Mouse (Mus musculus): ENCODE data around the gene Ncf1. TPM values are rescaled to one million over a fixed set of nuclear protein-coding genes. Genes with fewer than 3 reads are reported as not detected.

Ncf1 gene
- polyA plus RNA-seq, 1 experiment = 30.3 TPM

DNA sequence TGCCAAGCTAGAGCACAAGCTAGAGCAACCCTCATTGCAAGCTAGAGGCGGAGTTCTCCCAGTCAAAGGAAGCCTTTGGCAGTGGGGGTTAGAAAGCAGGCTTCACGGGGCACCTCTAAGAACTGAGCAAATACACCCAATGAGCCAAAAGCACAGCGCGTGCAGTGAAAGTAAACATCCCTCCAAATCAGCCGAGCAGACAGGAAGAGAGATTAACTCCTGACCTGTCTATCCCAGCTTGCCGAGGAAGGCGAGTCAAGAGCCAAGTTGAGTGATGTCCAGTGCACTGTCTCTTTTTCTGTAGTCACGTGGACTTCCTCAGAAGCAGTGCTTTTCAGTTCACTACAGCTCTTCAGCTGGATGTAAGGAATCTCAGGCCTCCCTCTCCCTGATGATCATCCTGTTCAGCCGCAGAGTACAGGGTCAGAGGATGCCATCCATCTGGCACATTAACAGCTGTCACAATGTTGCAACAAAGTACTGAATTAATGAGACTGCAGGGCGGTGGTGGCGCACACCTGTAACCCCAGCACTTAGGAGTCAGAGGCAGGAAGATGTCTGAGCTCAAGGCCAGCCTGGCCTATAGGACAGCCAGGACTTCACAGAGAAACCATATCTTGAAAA, 19.4 kb downstream of the Ncf1 start:
- DNase-seq (ENCODE audit: low spot score) = no peak

DNA sequence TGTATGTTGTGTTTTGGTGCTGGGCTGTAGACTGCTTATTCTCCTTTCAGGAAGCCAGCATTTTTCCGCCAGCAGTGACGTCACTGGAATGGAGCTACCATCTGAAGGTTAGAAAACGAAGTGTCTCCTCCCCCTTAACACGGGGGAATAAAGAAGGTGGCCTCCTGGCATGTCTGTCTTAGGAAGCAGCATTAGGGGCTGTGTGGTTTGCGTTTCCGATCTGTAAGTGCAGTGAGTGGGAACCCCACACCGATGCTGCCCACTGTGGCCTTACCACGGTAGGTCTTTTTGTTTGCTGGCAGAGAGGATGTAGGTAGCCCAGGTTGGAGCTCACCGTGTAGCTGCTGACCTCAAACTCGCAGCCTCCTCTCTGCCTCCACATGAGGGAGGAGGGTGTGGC, 22.7 kb downstream of the Ncf1 start:
- no peak for DNase-seq (ENCODE audit: low spot score)

DNA sequence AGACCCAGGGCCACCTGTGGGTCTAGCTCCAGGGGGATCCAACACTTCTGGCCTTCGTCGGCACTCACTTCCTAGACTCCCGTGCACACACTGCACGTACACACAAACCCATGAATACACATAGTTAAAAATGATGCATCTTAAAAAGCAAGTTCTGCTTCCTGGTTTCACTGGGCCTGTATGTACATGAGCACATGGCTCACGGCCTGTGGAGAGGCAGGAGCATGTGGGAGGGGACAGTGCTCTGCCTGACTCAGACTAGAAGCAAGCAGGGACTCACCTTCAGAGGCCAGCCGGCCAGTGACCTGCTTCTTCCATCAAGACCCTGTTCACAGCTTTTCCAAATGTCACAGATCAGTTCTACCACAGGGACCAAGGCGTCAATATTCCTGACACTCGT, 35.8 kb downstream of the Ncf1 start:
- DNase-seq (ENCODE audit: low spot score) = no peak

DNA sequence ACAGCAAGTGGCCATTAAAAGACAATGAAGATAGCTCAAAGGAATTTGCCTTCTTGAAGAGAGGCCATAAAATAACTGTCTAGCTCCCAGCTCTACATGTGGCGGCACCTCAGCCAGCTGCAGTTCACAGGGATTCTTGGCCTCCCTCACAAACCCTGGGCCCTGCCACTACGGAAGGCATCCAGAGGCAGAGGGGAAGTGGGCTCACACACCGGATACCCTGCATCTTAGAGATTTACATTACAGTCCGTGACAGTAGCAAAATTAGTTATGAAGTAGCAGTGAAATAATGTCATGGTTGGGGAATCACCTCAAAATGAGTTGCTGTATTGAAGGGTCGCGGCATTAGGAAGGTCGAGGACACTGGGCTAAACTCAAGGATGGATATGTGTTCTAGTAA, 40.9 kb downstream of the Ncf1 start:
- no peak for DNase-seq (ENCODE audit: low spot score)

DNA sequence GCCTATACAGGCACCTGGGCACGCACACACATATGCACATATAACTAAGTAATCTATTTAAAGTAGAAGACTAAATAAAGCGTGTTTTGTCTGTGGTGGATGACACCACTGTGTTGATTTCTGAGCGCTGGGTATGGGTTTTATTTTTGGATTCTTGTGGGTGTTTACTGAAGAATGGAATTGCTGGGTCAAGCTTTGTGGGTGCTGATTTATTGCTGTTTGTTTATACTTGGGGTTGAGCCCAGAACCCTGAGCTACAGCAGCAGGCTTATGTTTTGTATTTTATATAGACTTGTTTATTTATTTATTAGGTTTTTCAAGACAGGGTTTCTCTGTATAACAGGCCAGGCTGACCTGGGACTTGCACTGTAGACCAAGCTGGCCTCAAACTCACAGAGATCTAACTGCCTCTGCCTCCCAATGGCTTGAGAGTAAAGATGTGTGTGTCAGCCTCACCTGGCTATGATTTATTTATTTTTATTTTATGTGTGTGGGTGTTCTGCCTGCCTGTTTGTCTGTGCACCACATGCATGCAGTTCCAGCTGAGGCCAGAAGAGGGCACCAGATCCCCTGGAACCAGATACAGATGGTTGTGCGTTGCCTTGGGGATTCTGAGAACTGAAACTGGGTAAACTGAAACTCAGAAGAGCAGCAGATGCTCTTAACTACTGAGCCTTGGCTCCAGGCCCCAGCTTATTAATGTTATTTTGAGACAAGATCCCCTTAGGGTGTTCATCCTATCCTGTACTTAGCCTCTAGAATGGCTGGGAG, 42.3 kb downstream of the Ncf1 start:
- DNase-seq (ENCODE audit: low spot score) = no peak

DNA sequence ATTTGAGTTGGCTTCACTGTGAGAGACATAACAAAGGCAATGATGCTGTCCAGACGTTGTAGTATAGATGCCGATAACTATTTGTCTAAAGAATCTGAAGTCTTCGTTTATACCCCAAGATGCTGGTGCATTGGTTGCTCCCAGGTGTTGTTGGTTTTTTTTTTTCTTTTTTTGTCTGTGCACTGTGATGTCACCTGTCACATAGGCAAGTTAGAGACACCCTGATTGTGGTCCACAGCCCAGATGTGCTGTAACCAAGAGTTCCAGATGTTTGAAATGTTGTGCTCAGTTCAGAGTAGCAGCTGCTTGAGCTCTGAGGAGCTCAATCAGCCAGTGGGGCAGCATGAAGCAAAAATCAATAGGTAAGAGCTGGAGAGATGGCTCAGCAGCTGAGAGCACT, 43.4 kb downstream of the Ncf1 start:
- DNase-seq (ENCODE audit: low spot score) = no peak

DNA sequence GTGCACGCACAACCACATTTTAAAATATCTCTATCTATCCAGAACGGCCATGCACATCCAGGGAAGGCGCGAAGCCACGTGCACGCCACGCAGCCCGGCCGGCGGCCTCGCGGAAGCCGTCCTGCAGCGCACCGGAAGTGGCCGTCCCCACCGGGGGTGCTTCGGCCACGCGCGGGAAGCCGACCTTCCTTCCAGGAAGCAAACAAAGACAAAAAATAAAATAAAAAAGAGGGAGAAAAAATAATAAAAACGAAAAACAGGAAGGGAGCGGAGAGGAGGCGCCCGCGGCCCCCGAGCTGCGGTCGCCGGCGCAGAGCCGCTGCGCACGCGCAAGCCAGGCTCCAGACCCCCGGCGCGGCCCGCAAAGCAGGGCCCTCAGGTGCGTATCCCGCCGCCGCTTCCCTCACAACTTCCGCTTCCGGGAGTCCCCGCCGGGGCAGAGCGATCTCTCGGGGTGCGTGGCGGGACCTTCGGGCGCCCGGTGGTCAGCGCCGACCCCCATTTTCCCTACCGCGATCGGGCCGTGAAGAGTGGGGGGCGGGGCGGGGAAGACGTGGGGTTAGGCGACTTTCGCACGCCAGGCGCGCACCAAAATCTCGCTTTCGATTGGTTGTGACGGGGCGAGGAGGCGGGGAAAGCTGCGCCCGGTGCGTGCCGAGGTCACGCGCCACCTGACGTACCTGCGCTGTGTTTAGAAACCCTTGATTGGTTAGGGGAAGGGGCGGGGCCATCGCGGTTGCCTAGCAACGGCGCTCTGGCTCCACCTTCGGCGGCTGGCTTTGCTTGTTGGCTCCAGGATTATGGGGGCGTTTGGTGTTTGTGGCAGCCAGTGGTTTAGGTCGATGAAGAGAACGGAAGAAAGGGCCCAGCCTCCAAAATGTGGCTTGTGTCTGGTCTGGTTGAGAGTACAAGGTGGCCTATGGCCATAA, 45.3 kb downstream of the Ncf1 start, which contains the start of gene Gtf2ird2:
Gene Gtf2ird2 (plus strand): TSS at position 140 of the 929 bp plus-strand sequence.
- peak; percentile 94 for DNase-seq (ENCODE audit: low spot score)

DNA sequence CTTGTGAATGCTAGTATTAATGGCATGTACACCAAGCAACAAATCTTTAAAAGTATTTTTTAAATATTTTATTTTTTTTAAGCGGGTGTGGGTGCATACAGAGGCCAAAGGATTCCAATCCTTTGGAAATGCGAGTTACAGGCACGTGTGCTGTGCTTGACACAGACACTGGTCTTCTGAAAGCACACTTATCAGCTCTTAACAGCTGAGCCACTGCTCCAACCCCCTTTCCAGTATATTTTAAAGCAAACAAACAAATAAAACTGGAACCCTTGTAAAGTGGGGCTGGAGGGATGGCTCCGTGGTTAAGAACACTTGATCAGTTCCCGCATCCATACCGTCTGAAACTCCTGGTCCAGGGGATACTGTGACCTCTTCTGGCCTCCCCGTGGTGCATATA, 46.3 kb downstream of the Ncf1 start:
- no peak for DNase-seq (ENCODE audit: low spot score)

DNA sequence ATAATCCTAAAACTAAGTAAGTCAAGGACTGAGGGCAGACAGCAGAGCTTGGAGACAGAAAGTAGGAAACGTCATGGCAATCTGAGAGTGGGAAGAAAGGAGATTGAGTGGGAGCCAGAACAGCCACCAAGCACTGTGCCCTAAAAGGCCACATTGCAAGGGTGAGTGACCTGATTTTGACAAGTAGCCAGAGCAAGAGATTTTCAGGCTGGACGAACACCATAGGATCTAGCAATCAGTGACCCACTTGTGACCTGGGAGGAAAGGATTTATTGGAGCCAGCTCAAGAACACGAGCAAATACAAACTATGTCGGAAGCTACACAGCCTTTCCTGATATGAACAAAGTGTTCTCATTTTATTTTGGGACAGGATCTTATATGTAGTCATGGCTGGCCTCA, 46.7 kb downstream of the Ncf1 start:
- no peak for DNase-seq (ENCODE audit: low spot score)

DNA sequence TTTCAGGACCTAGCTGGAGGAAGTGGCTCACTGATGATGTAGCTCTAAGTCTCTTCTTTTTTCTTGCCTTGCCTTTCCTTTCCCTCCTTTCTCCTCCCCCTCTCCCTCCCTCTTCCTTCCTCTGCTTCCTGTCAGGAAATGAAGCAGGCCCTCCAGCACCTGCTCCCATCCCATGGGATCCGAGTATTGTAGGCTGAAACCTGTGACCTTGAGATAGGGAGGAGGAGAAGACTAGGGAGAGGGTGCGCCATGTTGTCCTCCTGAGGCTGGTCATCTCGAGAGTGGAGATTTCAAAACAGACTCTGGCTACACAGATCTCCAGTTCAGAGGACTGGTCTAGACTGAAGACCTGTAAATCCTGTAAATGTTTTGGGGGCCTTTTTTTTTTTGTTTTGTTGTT, 47.3 kb downstream of the Ncf1 start:
- DNase-seq (ENCODE audit: low spot score) = no peak

DNA sequence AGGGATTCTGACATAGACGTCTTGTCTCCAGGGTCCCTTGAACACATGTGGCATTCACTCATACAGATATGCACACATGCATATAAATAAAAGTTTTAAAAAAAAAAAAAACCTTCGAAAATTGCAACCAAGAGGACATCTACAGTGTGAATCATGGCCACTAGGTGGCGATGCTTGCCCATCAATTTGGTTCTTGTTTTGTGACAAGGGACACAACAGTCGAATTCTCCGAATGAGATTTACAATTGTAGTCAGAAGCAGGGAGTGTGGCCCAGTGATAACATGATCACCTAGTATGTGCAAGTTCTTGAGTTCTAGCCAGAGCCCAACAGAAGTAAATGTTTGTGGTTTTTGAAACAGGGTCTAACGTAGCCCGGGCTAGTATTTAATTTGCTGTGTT, 49.6 kb downstream of the Ncf1 start:
- DNase-seq (ENCODE audit: low spot score) = no peak

DNA sequence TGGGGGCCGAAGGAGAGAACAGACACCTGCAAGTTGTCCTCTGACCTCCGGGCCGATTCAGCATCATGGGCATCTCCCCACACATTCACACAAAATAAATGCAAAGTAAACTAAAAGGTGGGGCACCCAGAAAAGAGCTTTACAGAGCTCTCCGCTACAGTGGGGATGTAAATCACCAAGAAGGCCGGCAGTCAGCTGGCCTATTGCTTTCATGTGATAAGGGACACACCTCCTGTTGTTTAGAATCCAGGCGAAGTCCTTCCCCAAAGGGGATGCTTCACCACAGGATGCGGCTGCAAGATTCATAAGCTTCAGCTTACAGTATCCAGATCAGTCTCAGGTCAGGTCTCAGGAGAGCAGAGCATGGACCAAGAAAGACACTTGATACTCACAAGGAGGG, 50.9 kb downstream of the Ncf1 start:
- DNase-seq (ENCODE audit: low spot score) = no peak

DNA sequence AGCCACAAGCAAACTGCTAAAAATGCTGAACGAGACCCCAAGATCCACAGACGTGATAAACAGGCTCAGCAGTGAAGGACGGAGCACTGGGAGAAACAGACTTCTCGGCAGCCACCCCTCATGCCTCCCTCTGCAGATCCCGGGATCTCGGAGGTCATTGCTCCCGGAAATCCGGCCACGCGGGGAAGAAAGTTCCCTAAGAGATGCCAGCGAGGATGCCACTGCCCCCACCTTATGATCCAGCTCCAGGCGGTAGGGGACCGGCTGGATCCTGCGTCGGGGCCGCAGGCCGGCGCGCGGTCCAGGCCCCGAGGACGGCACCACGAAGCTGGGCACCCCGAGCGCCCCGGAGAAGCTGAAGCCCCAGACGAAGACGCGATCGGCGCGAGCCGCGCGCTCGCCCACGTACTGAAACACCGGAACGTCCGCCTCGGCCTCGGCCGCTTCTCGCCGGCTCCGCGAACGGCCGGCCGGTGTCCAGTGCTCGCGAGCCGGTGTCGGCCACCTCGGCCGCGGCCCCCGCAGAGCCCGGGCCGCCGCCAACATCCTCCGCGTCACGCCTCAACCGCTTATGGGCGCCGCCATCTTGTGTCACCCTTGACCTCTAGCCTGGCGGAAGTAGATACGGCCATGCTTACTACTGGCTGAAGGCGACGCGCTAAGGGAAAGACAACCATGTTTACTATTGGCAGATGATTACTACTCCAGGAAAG, 53.1 kb downstream of the Ncf1 start, which contains the start of gene Rcc1l:
Gene Rcc1l (minus strand): TSS at position 606 of the 713 bp plus-strand sequence.
- DNase-seq (ENCODE audit: low spot score) = peak; percentile 68

DNA sequence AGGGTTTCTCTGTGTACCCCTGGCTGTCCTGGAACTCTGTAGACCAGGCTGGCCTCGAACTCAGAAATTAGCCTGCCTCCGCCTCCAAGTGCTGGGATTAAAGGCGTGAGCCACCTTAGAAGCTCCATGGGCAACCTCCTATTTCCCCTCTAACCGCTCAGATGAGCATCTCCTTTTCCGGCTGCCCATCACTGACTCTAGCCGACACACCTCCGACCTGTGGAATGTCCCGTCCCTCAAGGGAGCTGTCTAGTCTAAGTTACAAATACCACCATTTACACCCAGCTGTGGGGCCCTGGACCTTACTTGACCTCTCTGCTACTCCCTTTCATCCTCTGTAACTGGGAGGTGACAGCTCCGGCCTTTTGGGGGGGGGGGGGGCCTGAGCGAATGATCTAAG, 53.7 kb downstream of the Ncf1 start:
- DNase-seq (ENCODE audit: low spot score) = no peak

DNA sequence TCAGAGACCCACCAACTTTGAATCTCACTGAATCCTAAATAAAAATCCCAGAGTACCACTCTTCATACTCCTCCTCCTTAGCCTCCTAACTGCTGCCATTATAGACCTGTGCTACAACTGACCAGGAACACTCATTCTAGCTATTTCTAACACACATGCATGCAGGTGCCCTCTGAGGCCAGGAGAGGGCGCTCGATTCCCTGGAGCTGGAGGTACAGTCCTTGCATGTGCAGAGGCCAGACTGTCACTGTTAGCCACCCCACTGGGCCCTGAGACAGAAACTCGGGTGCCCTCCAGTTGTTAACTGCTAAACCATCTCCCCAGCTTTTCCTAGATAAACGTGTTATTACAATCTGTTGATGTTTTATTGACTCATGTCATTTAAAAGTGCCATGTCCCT, 56.2 kb downstream of the Ncf1 start:
- DNase-seq (ENCODE audit: low spot score) = no peak

DNA sequence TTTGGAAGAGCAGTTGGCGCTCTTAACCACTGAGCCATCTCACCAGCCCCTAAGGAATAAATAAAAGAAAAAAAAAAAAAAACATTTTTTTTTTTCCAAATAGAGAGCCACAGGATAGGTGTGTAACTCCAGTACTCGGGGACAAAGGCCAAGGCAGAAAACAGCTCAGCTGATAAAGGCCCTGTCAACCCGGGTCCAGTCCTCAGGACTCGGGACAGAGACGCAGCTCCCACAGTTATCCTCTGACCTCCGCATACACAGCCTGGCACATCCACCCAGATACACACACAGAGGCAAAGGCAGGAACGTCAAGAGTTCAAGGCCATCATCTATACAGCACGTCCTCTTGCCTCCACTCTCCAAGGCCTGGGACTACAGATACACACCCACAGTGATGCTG, 59.3 kb downstream of the Ncf1 start:
- DNase-seq (ENCODE audit: low spot score) = no peak

Other genes with a start within 250 kb of the Ncf1 start
- gene Castor2, start 129.9 kb downstream of the Ncf1 start, polyA plus RNA-seq (2012; rRNA removed) = 6.5 and 10.3 TPM in 2 replicates
- gene Rcc1l, start 52.9 kb downstream of the Ncf1 start, polyA plus RNA-seq (2012; rRNA removed) = 14.4 and 18.2 TPM in 2 replicates
- gene Gtf2ird2, start 45.6 kb downstream of the Ncf1 start, polyA plus RNA-seq (2012; rRNA removed) = 9.4 and 10.9 TPM in 2 replicates
- 152 and 161 TPM in 2 replicates for gene Gtf2i, start 85.1 kb upstream of the Ncf1 start, polyA plus RNA-seq (2012; rRNA removed)
- gene Gtf2ird1, start 227.1 kb upstream of the Ncf1 start, polyA plus RNA-seq (2012; rRNA removed) = 27.1 and 31.5 TPM in 2 replicates